Mouse (Mus musculus) ovary, postnatal 36 days (tissue): ENCODE measurements around the gene Pcmt1.

ENCODE experiments used
- DNase-seq: peaks from one replicate; pipeline ENCODE4 v3.0.0; 2022; ENCODE audit warnings: low spot score, mixed read lengths

Gene Pcmt1

GRCm38 (mm10) chr10:7586771-7587170 lies 94.2 kb downstream of the Pcmt1 start:
- no peak for DNase-seq

- DNase-seq = no peak
These were observed 97.9 kb downstream of the Pcmt1 start for GRCm38 (mm10) chr10:7582891-7583557.

- no peak for DNase-seq
These were observed 98.6 kb downstream of the Pcmt1 start for GRCm38 (mm10) chr10:7582157-7582890.

GRCm38 (mm10) chr10:7581401-7581800 lies 99.5 kb downstream of the Pcmt1 start:
- no peak for DNase-seq
